Mouse (Mus musculus): ENCODE results near the gene Hdlbp.

GRCm38 (mm10) chr1:93379117-93379516, 99.5 kb downstream of the Hdlbp start:
- TF ChIP-seq POLR2A (IDR thresholded peaks at IDR 0.05; ENCODE audit: insufficient read length, low read depth) (no peak), USF1 (IDR thresholded peaks at IDR 0.05; ENCODE audit: low read depth) (no peak)
